Mouse (Mus musculus) lung, postnatal 4 days (tissue): Measurements from ENCODE around the gene Trp53.
"Not testable (repeated sequence)": the region's sequence is repeated elsewhere in the genome, so short reads cannot be mapped to it uniquely, and the experiment has no call there.

ENCODE experiments used
- DNase-seq, 2 experiments: peaks; one replicate each; pipeline ENCODE4 v3.0.0; 2021

Gene Trp53

DNA sequence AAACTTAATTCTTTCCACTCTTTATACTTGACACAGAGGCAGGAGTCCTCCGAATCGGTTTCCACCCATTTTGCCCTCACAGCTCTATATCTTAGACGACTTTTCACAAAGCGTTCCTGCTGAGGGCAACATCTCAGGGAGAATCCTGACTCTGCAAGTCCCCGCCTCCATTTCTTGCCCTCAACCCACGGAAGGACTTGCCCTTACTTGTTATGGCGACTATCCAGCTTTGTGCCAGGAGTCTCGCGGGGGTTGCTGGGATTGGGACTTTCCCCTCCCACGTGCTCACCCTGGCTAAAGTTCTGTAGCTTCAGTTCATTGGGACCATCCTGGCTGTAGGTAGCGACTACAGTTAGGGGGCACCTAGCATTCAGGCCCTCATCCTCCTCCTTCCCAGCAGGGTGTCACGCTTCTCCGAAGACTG is at the start of gene Trp53, which contains the start of gene Wrap53:
Gene Trp53 (plus strand): TSS at position 269 of the 424 bp plus-strand sequence.
Gene Wrap53 (minus strand): TSS at position 165 of the 424 bp plus-strand sequence.
- peak; percentile 93 for DNase-seq

GRCm38 (mm10) chr11:69530755-69531154 is 49.4 kb upstream of the Trp53 start:
- DNase-seq, result not testable (repeated sequence)

- no peak for DNase-seq
Measured at GRCm38 (mm10) chr11:69532480-69533150, 47.5 kb upstream of the Trp53 start.

- no peak for DNase-seq
Measured at GRCm38 (mm10) chr11:69534990-69535389, 45.2 kb upstream of the Trp53 start.

DNA sequence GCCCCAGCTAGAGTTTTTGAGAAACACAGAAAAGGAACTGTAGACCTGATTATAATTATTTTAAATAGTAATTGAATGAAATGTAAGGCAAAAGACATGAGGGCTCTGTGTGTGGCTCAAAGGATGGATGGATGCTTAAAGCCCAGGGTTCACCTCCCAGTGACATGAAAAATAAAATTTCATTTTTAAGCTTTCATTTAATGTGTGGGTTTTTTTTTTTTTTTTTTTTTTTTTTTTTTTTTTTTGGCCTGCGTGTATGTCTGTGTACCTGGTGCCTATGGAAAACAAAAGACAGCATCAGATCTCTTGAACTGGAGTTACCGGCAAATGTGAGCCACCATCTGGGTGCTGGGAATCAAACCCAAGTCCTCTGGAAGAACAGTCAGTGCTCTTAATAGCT is 39.5 kb upstream of the Trp53 start:
- no peak for DNase-seq

DNA sequence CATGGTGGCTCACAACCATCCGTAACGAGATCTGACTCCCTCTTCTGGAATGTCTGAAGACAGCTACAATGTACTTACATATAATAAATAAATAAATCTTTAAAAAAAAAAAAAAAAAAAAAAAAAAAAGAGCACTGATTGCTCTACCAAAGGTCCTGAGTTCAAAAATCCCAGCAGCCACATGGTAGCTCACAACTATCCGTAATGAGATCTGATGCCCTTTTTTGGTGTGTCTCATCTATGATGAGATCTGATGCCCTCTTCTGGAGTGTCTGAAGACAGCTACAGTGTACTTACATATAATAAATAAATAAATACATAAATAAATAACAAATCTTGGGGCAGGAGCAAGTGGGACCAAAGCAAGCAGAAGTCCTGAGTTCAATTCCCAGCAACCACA is 38.4 kb upstream of the Trp53 start:
- DNase-seq, result not testable (repeated sequence)

- DNase-seq, result no peak
Measured at GRCm38 (mm10) chr11:69543598-69543997, 36.6 kb upstream of the Trp53 start.

DNA sequence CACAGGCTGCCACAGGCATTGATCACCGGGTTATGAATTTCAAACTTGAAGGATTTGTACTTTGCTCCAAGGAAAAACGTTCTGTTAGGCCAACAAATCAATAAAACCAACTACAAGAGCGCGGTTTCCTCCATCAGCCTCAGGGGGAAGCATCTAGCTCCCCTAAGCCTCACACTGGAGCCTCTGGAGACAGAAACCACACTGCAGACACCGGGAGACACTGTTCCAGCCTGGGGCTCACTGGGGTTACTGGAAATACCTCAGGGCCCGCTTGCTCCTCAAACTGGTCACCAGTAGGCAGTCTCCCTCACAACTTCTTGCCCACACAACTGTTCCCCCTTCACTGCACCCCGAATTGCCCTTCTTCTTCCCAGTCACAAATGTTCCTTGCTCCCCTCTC is 34.2 kb upstream of the Trp53 start:
- DNase-seq, result no peak

DNA sequence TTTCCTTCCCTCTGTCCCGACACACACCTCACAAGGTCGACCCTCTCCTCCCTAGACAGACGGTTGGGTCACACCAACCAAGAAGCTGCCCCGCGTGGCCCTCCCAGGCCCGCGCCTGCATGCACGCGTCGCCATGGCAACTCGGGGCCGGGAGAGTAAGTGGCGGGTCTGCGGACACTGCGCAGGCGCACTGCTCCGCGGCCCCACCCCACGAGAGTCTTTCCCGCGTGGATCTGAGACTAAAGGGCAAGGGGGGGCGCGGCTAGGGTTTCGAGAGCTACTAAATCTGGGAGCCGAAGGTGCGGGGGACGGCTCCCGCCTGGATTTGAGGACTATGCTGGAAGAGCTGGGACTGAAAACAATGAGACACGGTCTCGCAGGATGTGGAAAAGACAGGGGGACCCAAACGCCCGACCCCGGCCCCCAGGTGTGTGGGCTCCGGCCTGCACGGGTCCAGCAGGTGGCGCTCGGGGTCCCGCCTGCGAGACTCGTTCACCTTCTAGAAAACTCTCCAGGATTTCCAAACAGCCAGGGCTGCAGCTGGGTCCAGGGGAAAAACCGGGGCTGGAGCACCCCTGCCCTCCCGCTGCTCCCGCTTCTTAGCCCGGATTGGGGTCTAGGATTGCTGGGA is 33.6 kb upstream of the Trp53 start:
- DNase-seq, result peak; percentile 84 to 90

- peak in 1 of 2 experiments; percentile 66 for DNase-seq
Measured at GRCm38 (mm10) chr11:69547071-69547470, 33.1 kb upstream of the Trp53 start.

- DNase-seq, result no peak
Measured at GRCm38 (mm10) chr11:69549060-69549656, 31.0 kb upstream of the Trp53 start, which contains the start of gene Dnah2. Gene Dnah2 (minus strand): TSS chr11:69549110.

DNA sequence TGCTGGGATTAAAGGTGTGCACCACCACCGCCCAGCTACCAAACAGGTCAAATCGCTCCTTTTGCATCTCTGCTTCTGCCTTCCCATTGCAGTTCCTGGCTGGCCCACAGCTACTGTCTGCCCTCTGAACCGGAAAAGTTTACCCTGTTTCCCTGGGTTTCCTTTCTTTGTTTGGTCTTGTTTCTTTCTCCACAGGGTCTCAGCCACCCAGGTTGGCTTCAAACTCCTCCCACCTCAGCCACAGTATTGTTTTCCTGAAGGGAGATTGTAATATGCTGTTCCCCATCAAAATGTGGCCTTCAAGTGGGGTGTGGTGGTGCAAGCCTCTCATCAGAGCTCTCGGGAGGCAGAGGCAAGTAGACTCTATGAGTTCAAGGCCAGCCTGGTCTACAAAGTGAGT is 28.8 kb upstream of the Trp53 start:
- no peak for DNase-seq

GRCm38 (mm10) chr11:69552622-69553340 is 27.4 kb upstream of the Trp53 start:
- DNase-seq, result no peak

GRCm38 (mm10) chr11:69553341-69553721 is 26.8 kb upstream of the Trp53 start:
- no peak for DNase-seq

DNA sequence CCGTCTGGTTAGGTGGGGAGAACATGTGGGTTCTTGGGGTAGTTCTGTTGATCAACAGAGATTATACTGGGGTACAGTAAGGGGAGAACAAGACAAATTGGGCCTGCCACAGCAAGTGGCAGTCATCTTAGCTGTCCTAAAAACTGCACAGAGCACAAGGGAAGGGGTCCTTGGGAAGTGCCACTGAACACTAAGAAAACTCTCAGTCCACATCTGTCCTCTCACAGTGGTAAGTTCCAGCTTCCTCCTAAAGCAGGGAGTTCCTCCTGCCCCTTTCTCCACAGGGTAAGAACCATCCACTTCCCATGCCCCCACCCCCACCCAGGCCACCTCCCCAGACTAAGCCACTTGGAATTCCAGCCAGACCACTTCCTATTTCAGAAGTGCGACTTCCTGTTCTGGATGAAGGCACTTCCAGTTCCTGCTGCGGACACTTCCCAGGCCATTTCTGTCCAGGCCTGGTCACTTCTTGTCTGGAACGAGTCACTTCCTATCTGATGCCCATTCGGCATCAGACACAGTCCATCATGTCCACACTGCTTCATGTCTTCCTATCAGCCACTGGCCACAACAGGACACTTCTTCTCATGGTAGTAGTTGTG is 25.5 kb upstream of the Trp53 start:
- no peak for DNase-seq

DNA sequence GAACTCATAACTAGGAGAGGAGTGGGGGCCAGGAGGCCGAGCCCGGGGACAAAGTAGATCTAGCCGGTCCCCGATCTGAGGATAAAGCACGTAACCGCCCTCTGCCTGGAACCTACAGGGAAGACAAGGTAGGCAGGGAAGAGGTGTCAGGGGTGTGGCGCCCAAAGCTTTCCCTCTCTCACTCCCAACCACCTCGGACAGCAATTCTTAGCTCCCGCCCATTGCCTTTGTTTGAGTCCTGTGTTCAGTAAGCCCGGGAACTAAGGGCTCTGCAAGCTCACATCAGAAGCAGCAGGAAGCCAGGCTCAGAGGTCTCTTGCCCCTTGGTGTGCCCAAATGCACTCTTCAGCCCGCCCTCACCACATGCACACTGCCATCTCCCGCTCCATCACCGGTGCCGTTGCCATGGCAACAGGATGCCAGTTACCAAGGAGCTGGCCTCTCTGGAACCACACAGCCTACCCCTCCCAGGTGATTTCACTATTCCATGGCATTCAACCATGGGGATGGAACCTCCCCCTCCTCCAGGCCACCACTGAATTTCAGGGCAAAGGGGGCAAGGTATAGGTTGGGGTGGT is 22.7 kb upstream of the Trp53 start:
- DNase-seq, result no peak

- no peak for DNase-seq
Measured at GRCm38 (mm10) chr11:69558756-69559155, 21.4 kb upstream of the Trp53 start.

DNA sequence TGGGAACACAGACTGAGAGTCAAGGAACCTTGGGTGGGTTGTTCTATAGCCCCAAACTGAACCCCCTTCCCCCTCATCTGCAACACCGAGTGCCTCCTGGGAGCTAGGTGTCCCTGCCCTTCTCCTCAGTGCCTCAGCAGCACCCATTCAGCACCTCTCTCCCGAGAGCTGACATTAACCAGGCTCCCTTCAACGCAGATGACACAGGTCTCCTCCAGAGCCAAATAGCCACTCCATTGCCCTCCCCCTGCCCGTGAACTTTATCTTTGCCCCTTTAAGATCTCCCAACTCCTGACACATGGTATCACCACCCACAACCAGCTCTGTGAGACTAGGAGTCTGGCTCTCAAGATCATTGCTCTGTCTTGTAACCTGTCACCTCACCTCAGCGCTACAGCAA is 21.0 kb upstream of the Trp53 start:
- DNase-seq, result no peak

GRCm38 (mm10) chr11:69559851-69560765 is 20.1 kb upstream of the Trp53 start, which contains the start of gene Efnb3:
Gene Efnb3 (minus strand): TSS chr11:69560205.
- peak; percentile 40 to 50 for DNase-seq

GRCm38 (mm10) chr11:69560896-69561854 is 19.0 kb upstream of the Trp53 start:
- DNase-seq, result no peak
